9 mouse cellular contexts compared by ENCODE assay signal in the genomic region with DNA sequence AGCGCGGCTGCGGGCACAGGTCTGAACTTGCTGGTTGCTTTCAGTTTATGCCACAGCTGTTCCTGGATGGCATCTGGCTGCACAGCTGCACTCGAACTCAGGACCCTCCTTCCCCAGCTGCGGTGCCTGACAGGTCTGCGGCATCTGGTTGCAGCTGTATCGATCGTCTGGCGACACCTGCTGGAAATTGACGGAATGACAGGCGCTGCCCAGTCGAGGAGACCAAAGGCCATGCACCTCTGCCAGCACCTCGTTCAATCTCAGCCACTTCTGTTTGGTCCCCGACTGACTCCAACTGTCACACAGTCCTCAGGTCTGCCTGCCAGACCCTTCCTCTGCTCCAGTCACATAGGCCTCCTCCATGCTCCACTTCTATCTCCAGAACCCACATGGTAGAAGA. TPM values are rescaled to one million over a fixed set of nuclear protein-coding genes. Genes with fewer than 3 reads are reported as not detected.
DNase-seq lines count a peak whose midpoint lies in the region; ATAC-seq and TF ChIP-seq lines count a peak whose summit lies in the region.
"Had no signal": no experiment of that assay in that cellular context is flagged by ENCODE, and none has a peak within 500 bp of the region (broad histone marks: within the 10 kb centered on the region; RNA-seq: fewer than 3 reads in every experiment).

No protein-coding gene starts in this region.

- WGBS in kidney, adult 2 months: 9% methylated on average over 14 of the region's 14 CpGs
- WGBS in liver, embryonic 14.5 days (ENCODE audit: insufficient replicate concordance): 7% methylated on average over 14 of the region's 14 CpGs

- DNase-seq in 3134 (ENCODE audit: extremely low read depth, insufficient read length, low spot score) (peak; percentile 57), MN1 (ENCODE audit: low spot score) (peak; percentile 84)
- DNase-seq in cerebellum, postnatal 36 days: peak; percentile 67 to 70
- DNase-seq in gastrocnemius, postnatal 36 days: peak; percentile 72 to 84
- peak; percentile 83 for DNase-seq in kidney, adult 2 months
- peak in 1 of 3 experiments; percentile 60 for DNase-seq in liver, embryonic 14.5 days (ENCODE audit: low read depth in 3 of 3, low spot score in 3 of 3)
- peak; percentile 75 for DNase-seq in ovary, postnatal 36 days (ENCODE audit: low spot score)
- peak; percentile 88 for DNase-seq in thymus, postnatal 25 days

- no peak for ATAC-seq in liver, embryonic 14.5 days (ENCODE audit: insufficient read depth)

- H3K4me2 ChIP-seq in liver, embryonic 14.5 days (ENCODE audit: low read depth): no peak overlapping the region

- no peak for TF ChIP-seq POLR2A in kidney, adult 2 months (IDR thresholded peaks at IDR 0.05; ENCODE audit: low read depth, low read length)

- no peaks in the 10 kb centered on the region for H3K27me3 ChIP-seq in kidney, adult 2 months (replicated peaks; ENCODE audit: control insufficient read depth, insufficient read depth, low read length)
- H3K27me3 ChIP-seq in liver, embryonic 14.5 days (ENCODE audit: control insufficient read depth, insufficient read depth, low read length): no peaks in the 10 kb centered on the region

- no peaks in the 10 kb centered on the region for H3K4me1 ChIP-seq in kidney, adult 2 months (ENCODE audit: control insufficient read depth, insufficient read depth, low read length)
- H3K4me1 ChIP-seq in liver, embryonic 14.5 days (replicated peaks; ENCODE audit: control insufficient read depth in 2 of 2, insufficient read depth in 2 of 2, low read length in 1 of 2): peaks cover 13 to 15% of the 10 kb centered on the region in 2 experiments

- no peak overlapping the region for H3K9ac ChIP-seq in liver, embryonic 14.5 days (replicated peaks)

- peak; percentile 99 for TF ChIP-seq CTCF in kidney, adult 2 months (conservative IDR thresholded peaks at IDR 0.05; ENCODE audit: insufficient read depth, insufficient read length, low read depth, low read length)
- peak; percentile 100 for TF ChIP-seq CTCF in liver, embryonic 14.5 days (IDR thresholded peaks at IDR 0.05; ENCODE audit: low read depth)

- intact Hi-C loops in gastrocnemius, postnatal 36 days (cut with DNase I): loop anchor here (2.0 kb wide), 1 partner anchor 24 kb away; no protein-coding TSS in a partner anchor

- H3K36me3 ChIP-seq in kidney, adult 2 months (ENCODE audit: control insufficient read depth, insufficient read depth, low read length): no peaks in the 10 kb centered on the region
- no peaks in the 10 kb centered on the region; the same call in 1 of the 2 replicates for H3K36me3 ChIP-seq in liver, embryonic 14.5 days (replicated peaks; ENCODE audit: control insufficient read depth, insufficient read depth, low read depth)

- no peak overlapping the region for H3K4me3 ChIP-seq in kidney, adult 2 months (ENCODE audit: insufficient read depth, low read depth, low read length)
- no peak overlapping the region for H3K4me3 ChIP-seq in liver, embryonic 14.5 days (ENCODE audit: insufficient read depth in 1 of 2, low read depth in 2 of 2, low read length in 2 of 2)
- H3K4me3 ChIP-seq: erythroblast, embryonic 14.5 days had no signal

- H3K9me3 ChIP-seq in liver, embryonic 14.5 days (ENCODE audit: control insufficient read depth, low read length): no peaks in the 10 kb centered on the region

- TF ChIP-seq EP300 in liver, embryonic 14.5 days (IDR thresholded peaks at IDR 0.05; ENCODE audit: low read depth): no peak

- no peak overlapping the region for H3K27ac ChIP-seq in kidney, adult 2 months (ENCODE audit: insufficient read depth, low read depth, low read length)
- H3K27ac ChIP-seq in liver, embryonic 14.5 days: no peak overlapping the region

RNA-seq across cellular contexts. Expression of a gene that starts 2.8 kb away (rescaled TPM):
- total RNA-seq in gastrocnemius, postnatal 36 days (2021): under 1 TPM in 1 of 2 experiments, not detected in 1; 0.20 TPM
- polyA plus RNA-seq in kidney, adult 2 months (2012; rRNA removed): 1.7 and 2.1 TPM in 2 replicates
- 4.2 and 4.6 TPM in 2 replicates for polyA plus RNA-seq in liver, embryonic 14.5 days (2012; rRNA removed)
- 3.2 and 4.7 TPM in 2 replicates for polyA plus RNA-seq in liver, embryonic 14.5 days (2014; fragmentation: Nextera tagmentation; extraction: Ambion mirVana)

RNA-seq across cellular contexts. Expression of a gene that starts 18.2 kb away (rescaled TPM):
- 10 to 100 TPM; 23.6 TPM for total RNA-seq in gastrocnemius, postnatal 36 days (2021)
- polyA plus RNA-seq in kidney, adult 2 months (2012; rRNA removed): 93.0 and 107 TPM in 2 replicates
- polyA plus RNA-seq in liver, embryonic 14.5 days (2012; rRNA removed): 14.8 and 17.0 TPM in 2 replicates
- polyA plus RNA-seq in liver, embryonic 14.5 days (2014; fragmentation: Nextera tagmentation; extraction: Ambion mirVana): 17.3 and 17.4 TPM in 2 replicates

RNA-seq across cellular contexts. Expression of a gene that starts 26.8 kb away (rescaled TPM):
- 1 to 10 TPM in 1 of 2 experiments, under 1 TPM in 1; 0.46 to 1.5 TPM for total RNA-seq in gastrocnemius, postnatal 36 days (2021)
- polyA plus RNA-seq in kidney, adult 2 months (2012; rRNA removed): 2.3 and 4.9 TPM in 2 replicates
- 1.5 and 1.8 TPM in 2 replicates for polyA plus RNA-seq in liver, embryonic 14.5 days (2012; rRNA removed)
- polyA plus RNA-seq in liver, embryonic 14.5 days (2014; fragmentation: Nextera tagmentation; extraction: Ambion mirVana): 1.4 and 1.5 TPM in 2 replicates

RNA-seq across cellular contexts. Expression of a gene that starts 30.6 kb away (rescaled TPM):
- total RNA-seq in gastrocnemius, postnatal 36 days (2021): 10 to 100 TPM; 42.1 to 44.9 TPM
- polyA plus RNA-seq in kidney, adult 2 months (2012; rRNA removed): 148 and 190 TPM in 2 replicates
- polyA plus RNA-seq in liver, embryonic 14.5 days (2012; rRNA removed): 55.7 and 71.3 TPM in 2 replicates
- polyA plus RNA-seq in liver, embryonic 14.5 days (2014; fragmentation: Nextera tagmentation; extraction: Ambion mirVana): 23.7 and 29.4 TPM in 2 replicates

RNA-seq across cellular contexts. Expression of a gene that starts 32.5 kb away (rescaled TPM):
- total RNA-seq in gastrocnemius, postnatal 36 days (2021): 100 to 1,000 TPM; 847 to 848 TPM
- polyA plus RNA-seq in kidney, adult 2 months (2012; rRNA removed): 2,250 and 2,535 TPM in 2 replicates
- polyA plus RNA-seq in liver, embryonic 14.5 days (2012; rRNA removed): 113 and 134 TPM in 2 replicates
- polyA plus RNA-seq in liver, embryonic 14.5 days (2014; fragmentation: Nextera tagmentation; extraction: Ambion mirVana): 139 and 156 TPM in 2 replicates
